Mouse (Mus musculus): ENCODE results near the gene Olfr1307.

Olfr1307 gene

GRCm38 (mm10) chr2:111949340-111949739 lies at the start of gene Olfr1307:
TSS of gene Olfr1307 (minus strand) at chr2:111949440.
- DNase-seq (ENCODE audit: low spot score), result no peak

- no peak for DNase-seq (ENCODE audit: low spot score)
These were observed 40.9 kb upstream of the Olfr1307 start, which contains the start of gene Olfr1309 for GRCm38 (mm10) chr2:111990181-111990580. TSS of gene Olfr1309 (minus strand) at chr2:111990281.

GRCm38 (mm10) chr2:111964844-111965243 lies 15.6 kb upstream of the Olfr1307 start, which contains the start of gene Olfr1308:
TSS of gene Olfr1308 (minus strand) at chr2:111964944.
- no peak for DNase-seq (ENCODE audit: low spot score)

- no peak for DNase-seq (ENCODE audit: low spot score)
These were observed 33.1 kb downstream of the Olfr1307 start, which contains the start of gene Olfr1306 for GRCm38 (mm10) chr2:111916171-111916570. TSS of gene Olfr1306 (minus strand) at chr2:111916271.
